Mouse (Mus musculus): ENCODE results near the gene Gm45062.

The Gm45062 gene

DNA sequence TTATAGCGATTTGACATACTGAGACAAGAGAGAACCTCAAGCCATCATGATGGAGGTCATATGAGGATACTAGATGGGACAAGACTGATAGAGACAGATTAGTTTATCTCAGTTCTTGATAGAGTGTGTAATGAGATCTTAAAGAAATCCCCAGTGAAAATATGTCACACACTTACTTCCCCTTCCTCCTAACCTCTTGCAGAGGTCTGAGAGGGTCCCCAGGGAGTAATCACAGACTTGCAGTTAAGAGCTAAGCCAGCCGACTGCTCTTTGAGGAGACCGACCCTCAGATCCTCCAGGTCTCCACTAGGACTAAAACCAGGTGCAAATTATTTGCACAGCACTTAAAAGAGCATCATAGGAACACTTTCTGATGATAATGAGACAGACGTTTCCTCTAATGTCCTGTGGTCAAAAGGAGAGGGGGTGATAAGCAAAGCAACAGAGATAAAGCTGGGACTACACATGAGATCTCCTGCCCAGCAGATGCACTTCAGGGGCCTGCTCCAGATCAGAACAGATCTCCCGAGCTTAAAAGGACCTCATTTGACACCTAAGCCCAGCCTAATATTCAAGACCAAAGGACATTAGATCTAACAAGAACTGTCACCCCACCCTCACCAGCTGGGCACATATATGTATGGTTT is 372.9 kb downstream of the Gm45062 start:
- DNase-seq = no peak

DNA sequence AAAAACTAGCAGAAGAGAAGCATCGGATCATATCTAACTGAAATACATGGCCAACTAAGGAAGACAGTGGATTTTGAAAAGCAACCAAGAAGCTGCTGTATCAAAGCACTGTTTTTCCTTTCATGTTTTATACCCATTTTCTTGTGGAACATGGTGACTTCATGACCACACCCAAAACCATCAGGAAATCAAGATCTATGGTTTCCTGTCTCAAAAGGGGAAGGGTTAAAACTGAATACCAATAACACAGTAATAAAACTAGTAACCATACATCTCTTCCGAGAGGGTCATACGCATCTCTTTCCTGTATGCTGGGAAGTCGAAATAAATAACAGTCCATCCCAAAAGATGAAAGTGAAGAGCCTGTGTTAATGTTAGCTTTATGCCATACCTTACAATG is 373.5 kb downstream of the Gm45062 start:
- DNase-seq = no peak

- DNase-seq = no peak
Observed at GRCm38 (mm10) chr6:8638122-8638521, 378.9 kb downstream of the Gm45062 start.

- no peak for DNase-seq
Observed at GRCm38 (mm10) chr6:8638899-8639298, 379.6 kb downstream of the Gm45062 start.

GRCm38 (mm10) chr6:8639526-8639925 is 380.3 kb downstream of the Gm45062 start:
- DNase-seq = no peak

DNA sequence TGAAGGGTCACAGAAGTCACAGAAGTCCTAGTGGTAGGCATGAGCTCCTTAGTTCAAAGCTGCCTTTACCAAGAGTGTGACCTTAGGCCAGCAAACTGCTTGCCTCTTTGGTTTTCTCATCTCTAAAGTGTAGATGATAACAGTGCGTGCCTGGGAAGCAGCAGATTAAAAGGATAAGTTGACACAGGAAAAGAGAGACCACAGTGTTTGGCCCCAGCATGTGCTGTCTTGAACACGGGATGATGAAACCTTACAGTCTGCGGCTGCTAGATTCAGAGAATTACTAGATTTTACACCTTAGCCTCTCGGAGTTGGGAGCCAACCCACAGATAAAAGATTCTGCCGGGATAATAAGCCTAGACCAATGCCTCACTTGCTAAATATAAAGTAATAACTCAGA is 381.6 kb downstream of the Gm45062 start:
- DNase-seq = no peak

DNA sequence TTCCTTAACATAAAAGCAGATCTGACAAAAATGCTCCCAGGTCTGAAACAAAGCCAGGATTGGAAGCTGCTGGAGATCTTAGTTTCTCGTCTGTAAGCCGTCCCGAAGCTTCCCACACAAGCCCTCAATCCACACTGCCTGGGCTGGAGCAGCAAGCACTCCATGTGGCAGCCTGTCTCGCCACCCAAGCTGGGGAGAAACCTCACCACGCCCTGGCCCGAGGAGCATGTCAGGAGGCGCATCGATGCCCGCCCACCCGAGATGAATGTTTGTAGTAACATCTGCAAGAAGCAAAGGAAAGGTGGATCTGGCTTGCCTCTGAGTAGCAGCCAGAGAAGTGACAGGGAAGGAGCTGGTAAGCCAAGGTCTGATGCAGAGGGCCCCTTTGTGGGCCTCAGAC is 385.5 kb downstream of the Gm45062 start:
- DNase-seq = no peak

- DNase-seq = no peak
Observed at GRCm38 (mm10) chr6:8645708-8646107, 386.5 kb downstream of the Gm45062 start.

Measured in kidney, postnatal 25 days (tissue).